Mouse (Mus musculus) G1E-ER4 (cell line): Measurements from ENCODE around the gene Ywhab. TPM values are rescaled to one million over a fixed set of nuclear protein-coding genes. Genes with fewer than 3 reads are reported as not detected.

ENCODE experiments used
- GATA1 ChIP-seq: IDR thresholded peaks from one replicate; pipeline ENCODE4 v1.8.0; 2012; ENCODE audit warnings: low read length, inconsistent platforms
- polyA plus RNA-seq: library from polyadenylated mRNA; stranded (reverse); fragments of >175 nt; gene quantifications from 2 replicates; pipeline ENCODE4 v1.2.3, GENCODE M21; 2012

Gene Ywhab
- polyA plus RNA-seq, 1 experiment = 105 TPM

- TF ChIP-seq GATA1 = no peak
Observed at GRCm38 (mm10) chr2:163998981-163999380, 4.2 kb downstream of the Ywhab start.

DNA sequence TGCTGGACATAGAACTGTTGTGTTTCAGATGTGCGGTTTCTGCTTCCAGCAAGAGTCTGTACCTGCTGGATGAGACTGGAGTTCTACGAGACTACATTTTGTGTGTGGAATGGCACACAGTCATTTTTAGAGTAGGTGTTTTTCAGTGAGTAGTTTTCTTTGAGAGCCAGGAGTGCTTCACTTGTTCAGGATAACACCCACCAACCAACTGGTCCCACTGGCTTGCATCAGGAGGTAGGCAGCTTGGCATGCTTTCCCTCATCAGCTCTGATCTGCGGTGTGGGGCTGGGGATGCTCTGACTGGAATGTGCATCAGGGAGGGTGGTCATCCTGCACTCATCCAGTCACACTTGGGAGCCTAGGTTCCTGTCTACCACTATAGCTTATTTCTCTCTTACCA lies 7.9 kb downstream of the Ywhab start:
- TF ChIP-seq GATA1 = no peak

DNA sequence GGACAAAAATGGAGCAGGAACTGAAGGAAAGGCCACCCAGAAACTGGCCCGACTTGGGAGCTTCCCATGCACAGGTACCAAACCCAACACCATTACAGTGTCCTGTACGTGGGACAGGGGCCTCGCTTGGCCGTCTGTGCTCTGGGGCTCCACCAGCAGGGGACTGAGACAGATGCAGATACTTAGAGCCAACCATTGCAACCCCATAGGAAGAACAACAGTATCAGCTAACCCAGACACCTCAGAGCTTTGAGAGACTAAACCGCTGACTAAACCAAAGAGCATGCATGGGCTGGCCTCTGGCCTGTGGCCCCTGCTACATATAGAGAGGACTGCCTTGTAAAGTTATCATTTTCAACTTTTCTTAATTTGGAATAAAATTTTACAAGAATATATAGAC lies 9.7 kb downstream of the Ywhab start:
- no peak for TF ChIP-seq GATA1

- TF ChIP-seq GATA1 = no peak
Observed at GRCm38 (mm10) chr2:164006932-164007331, 12.2 kb downstream of the Ywhab start.

DNA sequence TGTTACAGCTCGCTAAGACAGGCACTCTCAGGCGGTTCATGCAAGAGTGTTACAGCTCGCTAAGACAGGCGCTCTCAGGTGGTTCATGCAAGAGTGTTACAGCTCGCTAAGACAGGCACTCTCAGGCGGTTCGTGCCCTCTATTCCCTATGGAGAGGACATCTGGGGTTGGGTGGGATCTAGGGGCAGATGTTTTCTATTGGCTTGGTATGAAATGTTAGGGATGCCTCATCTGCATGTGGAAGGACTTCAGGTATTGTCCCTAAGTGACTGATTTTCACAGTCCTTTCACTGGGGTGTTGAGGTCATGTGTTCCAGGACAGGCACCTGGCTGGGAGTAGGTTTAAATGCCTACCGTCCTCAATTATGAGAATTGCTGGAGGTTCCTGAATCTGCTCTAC lies 12.8 kb downstream of the Ywhab start:
- TF ChIP-seq GATA1 = no peak

GRCm38 (mm10) chr2:164007987-164008545 lies 13.3 kb downstream of the Ywhab start:
- no peak for TF ChIP-seq GATA1

DNA sequence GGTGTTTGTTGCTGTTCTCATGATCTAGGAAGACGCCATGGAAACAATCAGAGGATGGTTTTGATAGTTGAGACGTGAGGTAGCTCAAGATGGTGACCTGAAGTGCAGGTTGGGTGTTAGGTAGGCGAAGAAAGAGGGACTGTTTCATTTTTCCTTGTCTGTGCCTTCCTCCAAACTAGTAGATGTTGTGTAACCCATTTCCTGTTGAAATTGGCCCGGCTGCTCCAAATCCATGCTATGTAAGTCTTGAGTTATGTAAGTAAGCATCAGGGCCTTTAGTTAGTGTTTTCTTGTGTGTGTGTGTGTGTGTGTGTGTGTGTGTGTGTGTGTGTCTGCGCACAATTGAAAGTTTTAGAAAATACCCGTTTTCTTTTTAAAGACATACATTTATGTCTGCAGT lies 14.5 kb downstream of the Ywhab start:
- no peak for TF ChIP-seq GATA1

- no peak for TF ChIP-seq GATA1
Observed at GRCm38 (mm10) chr2:164010496-164010895, 15.7 kb downstream of the Ywhab start.

DNA sequence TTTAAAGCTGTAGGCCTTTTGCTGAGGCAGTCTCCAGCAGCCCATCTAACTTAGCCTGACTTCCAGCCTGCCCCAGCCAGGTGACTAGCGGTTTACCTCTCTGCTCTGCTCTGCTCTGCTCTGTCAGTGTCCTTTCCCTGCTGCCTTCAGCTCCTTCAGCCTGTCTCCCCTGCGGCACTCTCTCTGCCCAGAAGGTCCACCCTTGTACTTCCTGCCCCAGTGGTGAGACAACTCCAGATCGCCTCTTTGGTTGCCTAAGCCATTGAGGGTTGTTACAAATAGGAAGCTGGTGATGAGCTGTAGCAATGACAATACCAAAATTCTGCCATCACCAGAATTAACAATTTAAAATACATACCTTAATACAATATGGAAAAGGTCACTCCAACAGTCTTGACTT lies 16.2 kb downstream of the Ywhab start:
- TF ChIP-seq GATA1 = no peak

DNA sequence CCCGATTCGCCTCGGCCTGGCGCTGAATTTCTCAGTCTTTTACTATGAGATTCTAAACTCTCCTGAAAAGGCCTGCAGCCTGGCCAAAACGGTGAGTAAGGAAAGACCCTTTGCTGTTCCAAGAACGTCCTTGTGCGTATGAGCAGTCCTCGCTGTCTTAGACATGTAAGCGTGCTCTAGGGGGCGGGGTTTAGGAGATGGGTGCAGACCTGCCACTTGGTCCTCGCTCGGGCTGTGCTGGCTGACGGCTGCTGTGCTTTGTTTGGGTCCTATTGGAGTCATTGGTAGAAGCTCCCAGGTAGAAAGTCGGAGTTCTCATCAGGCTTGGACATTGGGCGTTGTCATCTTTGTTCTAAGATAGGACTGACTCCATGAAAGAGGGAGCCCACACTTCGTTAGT lies 20.5 kb downstream of the Ywhab start:
- no peak for TF ChIP-seq GATA1

- TF ChIP-seq GATA1 = no peak
Observed at GRCm38 (mm10) chr2:164018910-164019309, 24.1 kb downstream of the Ywhab start.

GRCm38 (mm10) chr2:164019943-164020342 lies 25.2 kb downstream of the Ywhab start:
- TF ChIP-seq GATA1 = no peak

DNA sequence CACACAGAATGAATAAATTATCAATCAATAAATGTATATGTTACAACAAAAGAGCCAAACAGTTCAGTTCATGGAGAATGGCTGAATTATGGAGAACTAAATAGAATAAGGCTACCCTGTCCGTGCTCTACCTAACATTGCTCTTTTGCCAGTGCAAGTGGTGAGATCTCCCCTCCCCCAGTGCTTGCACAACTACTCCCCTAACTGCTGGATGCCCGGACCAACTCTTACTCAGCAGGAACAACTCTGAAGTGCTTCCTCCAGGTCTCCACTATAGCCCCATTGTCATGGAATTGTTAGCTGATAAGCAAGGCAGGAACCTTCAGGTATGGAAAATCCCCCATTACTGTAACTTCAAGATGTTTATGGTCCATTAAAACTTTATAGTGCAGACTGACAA lies 27.3 kb downstream of the Ywhab start:
- no peak for TF ChIP-seq GATA1

GRCm38 (mm10) chr2:164025150-164025549 lies 30.4 kb downstream of the Ywhab start, which contains the start of gene Pabpc1l:
Gene Pabpc1l (plus strand): TSS chr2:164025450.
- TF ChIP-seq GATA1 = no peak

GRCm38 (mm10) chr2:164031147-164031546 lies 36.4 kb downstream of the Ywhab start:
- no peak for TF ChIP-seq GATA1

DNA sequence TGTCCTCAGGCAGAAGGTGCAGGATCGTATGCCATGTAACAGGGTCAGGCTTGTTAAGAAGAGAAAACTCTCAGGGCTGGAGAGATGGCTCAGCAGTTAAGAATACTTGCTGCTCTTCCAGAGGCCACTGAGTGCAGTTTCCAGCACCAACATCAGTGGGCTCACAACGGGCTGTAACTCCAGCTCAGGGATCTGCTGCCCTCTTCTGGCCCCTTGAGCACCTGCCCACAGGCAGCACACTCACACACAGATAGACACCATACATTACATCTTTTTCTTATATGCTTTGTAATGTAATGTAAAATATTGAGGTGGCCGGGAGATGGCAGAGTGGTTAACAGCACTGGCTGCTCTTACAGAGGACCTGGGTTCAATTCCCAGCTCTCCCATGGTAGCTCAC lies 38.2 kb downstream of the Ywhab start:
- no peak for TF ChIP-seq GATA1

DNA sequence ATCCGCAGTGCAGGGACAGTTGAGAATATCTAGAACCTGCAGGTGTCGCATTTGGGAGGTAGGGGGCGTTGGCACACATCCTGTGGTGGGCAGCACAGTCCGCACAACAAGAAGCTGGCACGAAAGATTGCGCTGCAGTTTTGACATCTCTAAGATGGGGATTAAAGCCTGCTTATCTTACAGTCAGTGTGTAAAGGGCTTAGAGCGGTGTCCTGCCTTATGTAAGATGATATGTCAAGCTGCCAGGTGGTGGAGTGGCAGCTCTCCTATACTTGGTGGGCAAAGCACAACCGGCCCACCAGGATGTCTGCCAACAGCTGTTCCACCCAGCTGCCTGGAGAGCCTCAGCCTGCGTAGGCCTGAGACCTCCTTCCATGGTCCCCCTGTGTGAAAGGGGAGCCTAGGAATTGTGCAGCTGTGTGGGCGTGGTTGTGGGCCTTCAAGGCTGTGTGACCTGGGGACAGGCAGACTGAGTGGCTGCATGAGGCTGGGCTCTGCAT lies 41.8 kb downstream of the Ywhab start:
- no peak for TF ChIP-seq GATA1
